Mouse (Mus musculus): ENCODE data around the gene Tor1b. TPM values are rescaled to one million over a fixed set of nuclear protein-coding genes. Genes with fewer than 3 reads are reported as not detected.
"Not testable (repeated sequence)": the region's sequence is repeated elsewhere in the genome, so short reads cannot be mapped to it uniquely, and the experiment has no call there.

Gene Tor1b
- total RNA-seq, 2 experiments from 2014 or later, result 40.3 to 40.7 TPM

DNA sequence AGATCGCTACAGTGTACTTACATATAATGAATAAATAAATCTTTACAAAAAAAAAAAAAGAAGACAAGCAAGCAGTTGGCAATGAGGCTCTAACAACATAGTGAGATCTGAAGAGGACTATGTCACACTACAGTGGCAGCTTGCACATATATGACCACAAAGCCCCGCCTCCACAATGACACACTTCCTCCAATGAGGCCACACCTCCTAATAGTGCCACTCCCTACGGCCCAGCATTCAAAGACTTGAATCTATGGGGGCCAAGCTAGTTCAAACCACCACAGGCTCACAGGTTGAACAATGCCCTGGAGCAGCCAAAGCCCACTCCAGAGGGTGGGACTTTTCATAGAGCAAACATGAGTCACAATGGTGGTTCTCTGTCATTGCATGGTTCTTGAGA, 20.8 kb upstream of the Tor1b start:
- DNase-seq, result no peak

DNA sequence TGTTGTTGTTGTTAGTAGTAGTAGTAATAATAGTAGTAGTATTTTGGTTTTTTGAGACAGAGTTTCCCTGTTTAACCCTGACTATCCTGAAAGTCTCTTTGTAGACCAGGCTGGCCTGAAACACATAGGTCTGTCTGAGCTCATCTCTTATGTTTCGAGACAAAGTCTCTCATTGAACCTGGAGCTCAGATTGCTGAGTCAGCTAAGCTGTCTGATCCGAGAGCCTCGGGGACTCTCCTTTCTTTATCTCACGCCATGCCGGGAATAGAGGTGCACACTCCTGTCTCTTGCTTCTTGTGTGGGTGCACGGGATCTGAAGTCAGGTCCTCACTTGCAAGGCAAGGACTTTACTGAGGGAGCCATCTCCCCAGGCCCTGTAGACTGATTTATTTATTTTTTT, 19.7 kb upstream of the Tor1b start:
- DNase-seq, result no peak

DNA sequence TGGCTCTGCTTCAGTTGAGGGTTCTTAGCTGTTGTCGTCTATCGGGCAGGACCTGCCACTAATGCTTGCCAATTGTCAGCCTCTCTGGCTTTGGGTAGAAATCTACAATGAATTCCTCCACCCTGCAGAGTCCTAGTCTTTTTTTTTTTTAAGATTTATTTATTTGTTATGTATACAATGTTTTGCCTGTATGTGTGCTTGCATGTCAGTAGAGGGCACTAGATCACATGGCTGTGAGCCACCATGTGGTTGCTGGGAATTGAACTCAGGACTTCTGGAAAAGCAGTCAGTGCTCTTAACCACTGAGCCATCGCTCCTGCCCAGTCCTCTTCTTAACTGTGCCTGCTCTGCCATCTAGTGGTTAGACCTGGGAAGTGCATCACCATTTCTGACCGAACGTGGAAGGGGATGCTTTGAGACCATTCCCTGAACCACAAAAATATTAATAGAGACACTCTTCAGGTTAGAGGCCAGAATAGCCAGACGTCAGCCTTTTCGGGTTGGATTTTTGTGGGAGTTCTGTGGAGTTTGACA, 18.8 kb upstream of the Tor1b start:
- DNase-seq, result peak; percentile 64 to 73

DNA sequence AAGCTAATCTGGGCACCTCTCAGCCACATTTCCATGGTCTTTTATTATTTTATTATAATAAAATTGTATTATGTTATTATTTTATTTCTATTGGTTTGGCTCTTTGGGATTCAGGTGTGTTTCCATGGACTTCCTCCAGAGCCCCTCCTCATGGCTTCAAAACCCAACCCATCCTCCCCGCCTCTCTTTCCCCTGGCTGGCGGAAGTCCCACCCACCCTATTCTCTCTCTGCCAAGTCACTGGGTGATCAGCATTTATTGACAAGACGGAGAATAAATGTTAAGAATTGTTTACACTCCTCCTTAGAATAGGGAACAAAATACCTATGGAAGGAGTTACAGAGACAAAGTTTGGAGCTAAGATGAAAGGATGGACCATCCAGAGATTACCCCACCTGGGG, 16.0 kb upstream of the Tor1b start:
- DNase-seq, result no peak

DNA sequence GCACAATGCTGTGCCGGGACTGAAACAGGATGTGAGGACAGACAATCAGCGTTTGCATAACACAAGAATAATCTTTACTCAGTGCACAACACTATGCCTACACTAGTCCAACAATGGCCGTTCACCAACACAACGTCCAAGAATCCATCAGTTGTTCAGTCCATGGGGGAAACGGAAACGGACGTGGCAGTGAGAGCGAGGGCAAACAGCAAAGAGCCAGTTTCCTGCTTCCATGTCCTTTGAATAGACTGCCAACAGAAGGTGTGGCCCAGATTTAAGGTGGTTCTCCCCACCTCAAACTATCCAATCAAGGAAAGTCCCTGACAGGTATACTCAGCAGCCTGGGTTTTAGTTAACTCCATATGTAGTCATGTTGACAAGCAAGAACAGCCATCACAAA, 15.0 kb upstream of the Tor1b start:
- DNase-seq, result no peak

DNA sequence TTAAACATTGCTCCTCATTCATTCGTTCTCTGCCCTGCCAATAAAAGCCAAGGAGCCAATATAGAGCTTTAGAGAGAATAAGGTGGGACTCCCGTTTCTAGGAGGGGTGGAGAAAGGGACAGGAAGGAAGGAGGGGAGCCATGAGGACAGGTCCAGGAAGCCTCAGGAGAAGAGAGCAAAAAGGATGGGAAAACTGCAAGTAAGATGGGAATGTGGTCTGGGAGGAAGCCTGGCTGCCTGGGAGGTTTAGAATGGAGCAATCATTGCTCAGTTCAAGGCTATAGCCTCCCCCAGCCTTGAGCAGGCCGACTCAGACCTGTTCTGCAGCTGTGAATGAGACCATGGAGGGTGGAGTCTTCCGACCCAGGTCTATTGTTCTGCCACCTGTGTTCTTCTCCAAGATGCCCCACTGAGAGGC, 14.2 kb upstream of the Tor1b start:
- no peak for DNase-seq

DNA sequence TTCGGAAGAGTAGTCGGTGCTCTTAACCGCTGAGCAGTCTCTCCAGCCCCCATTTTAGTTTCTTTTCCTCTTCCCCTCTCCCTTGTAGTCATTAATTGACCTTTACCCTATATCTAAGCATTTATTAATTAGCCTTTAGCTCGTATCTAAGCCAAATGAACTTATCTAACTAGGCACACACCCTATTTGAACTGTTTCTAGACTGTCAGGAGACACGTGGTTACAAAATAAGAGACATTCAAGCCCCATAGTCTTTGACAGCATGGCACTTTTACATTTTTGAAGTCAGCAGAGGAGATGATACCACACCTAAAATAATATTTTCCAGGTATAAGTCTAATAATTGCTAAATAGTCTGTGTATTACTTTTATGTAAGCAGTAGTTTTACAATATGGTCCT, 11.2 kb upstream of the Tor1b start:
- no peak for DNase-seq

DNA sequence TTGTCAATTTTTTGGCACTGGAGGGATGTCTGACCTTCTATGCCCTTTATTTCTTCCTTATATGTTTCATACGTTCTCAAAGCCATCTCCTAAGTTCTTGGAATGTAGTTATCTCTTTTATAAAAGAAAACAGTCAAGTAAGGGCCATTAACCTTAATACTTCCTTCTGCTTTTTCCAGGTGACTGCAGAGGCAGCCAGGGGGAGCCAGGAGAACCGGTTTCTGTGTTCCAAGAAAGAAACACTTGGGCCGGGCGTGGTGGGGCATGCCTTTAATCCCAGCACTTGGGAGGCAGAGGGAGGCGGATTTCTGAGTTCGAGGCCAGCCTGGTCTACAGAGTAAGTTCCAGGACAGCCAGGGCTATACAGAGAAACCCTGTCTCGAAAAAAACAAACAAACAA, 10.6 kb upstream of the Tor1b start:
- DNase-seq, result not testable (repeated sequence)

DNA sequence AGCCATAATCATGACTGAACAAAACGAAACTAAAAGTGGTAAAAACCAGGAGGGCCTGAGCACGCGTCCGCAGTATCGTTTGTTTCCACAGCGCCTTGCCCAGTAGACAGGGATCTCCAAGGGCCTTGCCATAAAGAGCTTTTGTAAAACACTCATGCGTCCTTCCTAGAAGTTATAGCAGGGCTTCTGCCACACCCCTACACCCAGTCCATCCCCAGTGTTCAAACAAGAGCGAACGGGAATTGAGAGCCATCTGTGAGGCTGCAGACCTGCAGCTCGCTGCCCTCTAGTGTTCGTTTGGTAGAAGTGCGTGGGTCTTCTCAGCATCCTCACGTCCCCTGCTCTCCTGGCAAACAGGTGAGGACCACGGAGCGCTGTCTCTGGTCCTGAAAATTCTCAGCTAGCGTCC, 10.2 kb upstream of the Tor1b start:
- DNase-seq, result peak in 1 of 2 experiments; percentile 49

DNA sequence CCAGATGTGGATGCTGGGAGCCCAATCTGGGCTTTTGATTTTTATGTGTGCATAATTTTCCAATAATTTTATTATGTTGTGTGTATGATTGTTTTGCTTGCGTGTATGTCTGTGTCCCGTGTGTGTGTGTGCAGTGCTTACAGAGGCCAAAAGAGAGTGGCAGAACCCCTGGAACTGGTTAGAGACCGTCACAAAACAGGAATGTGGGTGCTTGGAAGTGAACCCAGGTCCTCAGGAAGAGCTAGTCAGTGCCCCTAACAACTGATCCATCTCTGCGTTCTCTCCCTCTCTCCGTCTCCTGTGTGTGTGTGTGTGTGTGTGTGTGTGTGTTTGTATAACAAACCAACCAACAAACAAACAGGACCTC, 319 bp upstream of the Tor1b start:
- DNase-seq, result no peak

DNA sequence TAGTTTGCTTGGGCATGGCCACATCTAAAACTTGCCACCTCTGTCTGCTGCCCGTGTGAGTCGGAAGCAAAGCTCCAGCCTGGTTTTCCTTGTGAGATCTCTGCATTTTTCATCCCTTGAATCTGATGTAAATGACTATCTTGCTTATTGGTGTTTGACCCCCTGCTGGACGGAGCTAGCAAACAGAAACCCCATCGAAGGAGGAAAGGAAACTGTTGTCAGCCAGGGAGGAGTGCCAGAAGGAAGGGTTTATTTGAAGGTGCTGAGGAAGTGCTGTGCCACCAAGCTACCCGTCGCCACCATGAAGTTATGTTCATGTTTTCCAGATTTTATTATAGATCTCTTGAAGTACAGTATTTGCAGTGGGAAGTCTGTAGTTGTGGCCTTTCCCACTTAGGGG, 2.0 kb downstream of the Tor1b start:
- DNase-seq, result no peak

DNA sequence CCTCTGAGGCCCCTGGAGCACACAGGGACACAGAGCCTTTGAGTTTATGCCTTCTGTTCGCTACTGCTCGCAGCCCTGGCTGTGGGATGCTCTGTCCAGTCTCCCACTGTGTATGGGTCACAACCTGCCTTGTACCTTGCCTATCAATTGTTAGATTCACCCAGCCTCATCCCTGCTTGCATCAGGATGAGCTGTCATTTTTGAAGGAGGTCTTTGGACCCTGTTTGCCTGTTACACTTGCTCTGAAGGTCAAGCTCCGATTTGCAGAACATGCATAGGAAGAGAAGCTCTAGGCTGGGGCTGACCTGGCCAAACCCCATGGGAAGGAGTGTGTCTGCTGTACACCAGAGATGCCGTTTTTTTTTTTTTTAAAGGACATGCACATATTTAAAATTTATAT, 4.8 kb downstream of the Tor1b start:
- no peak for DNase-seq

DNA sequence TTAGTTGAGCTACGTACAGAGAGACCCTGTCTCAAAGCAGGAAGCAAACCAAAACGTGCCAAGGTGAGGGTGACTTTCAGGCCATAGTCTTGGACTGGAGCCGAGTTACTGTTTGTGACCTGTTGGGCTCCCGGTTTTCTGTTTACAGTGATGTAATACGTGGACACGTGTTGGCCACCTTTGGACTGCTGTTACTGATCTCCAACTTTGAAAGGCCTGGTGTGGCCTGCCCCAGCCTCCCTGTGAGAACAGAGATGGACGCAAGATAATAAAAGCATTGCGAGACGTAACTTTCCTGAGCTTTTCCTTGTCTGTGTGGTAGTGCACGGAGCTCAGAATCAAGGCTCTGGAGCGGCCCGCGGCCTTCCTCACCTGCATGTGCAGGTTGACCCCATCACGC, 6.0 kb downstream of the Tor1b start:
- DNase-seq, result no peak

DNA sequence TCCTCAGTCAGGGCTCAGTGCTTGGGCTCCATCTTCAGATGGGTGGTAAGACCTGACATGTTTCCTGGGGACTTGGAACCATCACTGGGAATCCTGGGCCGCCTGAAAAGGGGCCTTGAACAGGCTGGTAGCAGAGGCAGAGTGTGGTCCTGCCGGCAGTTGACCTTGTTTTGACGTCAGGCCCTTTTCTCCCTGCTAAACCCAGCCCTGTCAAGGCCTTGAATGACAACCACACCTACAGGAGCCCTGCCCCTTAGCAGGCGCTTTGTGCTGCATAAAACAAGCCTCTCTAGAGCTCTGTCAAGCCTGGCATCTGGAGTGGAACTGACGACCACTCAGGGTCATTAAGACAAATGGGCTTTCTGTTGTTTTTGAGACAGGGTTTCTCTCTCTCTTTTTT, 7.1 kb downstream of the Tor1b start:
- no peak for DNase-seq

DNA sequence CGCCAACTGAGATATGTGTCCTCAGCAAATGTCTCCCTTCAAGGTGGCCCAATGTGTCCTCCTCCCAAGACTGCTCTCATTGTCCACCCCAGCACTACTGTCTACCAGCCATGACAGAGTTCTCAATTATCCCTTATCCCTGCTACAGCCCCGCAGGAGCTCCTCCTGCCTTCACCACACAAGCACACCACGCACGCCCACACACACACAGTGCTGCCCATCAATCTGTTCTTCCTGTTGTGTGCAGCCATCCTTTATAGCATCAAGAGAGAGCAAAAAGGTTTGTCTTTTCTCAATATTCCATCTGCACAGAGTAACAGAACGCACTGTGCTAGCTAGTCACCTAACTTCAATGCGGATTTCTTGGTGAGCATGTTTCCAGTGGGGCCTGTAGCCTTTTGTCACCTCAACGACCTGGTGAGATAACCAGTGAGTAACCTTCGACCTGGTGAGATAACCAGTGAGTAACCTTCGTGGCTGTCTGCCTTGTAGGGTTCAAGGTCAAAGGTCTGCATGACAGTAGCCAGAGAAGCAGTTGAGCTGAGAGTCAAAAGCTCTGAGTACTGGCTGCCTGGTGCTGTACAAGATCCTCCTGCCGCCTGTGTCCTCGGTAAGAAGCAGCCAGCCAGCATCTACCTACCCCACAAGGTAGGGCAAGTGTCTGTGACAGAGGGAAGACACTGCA, 10.0 kb downstream of the Tor1b start:
- no peak for DNase-seq

DNA sequence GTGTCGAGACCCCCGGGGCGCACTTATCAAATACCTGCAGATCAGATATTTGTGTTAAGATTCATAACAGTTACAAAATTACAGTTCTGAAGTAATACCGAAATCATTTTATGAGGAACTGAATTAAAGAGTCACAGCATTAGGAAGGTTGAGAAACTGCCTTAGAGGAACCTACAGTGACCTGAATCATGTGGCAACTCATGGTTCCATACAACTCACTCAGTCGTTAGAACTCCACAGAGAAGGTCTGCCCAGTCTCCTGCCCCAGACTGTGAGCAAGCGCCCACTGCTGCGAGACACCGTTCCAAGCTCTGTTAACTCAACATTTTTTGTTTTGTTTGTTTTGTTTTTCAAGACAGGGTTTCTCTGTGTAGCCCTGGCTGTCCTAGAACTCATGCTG, 12.9 kb downstream of the Tor1b start:
- DNase-seq, result no peak

DNA sequence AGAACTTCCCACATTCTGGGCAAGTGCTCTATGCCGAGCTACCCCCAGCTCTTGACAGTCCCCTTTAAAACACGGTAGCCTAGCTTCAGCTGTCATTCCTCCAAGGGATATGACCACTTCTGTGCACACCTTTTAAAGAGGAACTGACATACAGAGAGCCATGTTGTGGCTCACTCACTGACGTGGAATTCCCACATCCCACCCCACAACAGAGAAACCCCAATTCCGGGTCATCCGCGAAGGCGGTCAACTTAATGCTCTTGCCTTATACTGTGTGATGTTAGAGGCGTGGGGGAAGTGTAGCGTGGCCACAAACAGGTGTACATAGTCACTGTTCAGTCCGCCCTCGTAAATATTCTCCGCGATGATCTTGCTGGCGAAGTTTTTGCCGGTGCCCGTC, 14.1 kb downstream of the Tor1b start:
- no peak for DNase-seq

DNA sequence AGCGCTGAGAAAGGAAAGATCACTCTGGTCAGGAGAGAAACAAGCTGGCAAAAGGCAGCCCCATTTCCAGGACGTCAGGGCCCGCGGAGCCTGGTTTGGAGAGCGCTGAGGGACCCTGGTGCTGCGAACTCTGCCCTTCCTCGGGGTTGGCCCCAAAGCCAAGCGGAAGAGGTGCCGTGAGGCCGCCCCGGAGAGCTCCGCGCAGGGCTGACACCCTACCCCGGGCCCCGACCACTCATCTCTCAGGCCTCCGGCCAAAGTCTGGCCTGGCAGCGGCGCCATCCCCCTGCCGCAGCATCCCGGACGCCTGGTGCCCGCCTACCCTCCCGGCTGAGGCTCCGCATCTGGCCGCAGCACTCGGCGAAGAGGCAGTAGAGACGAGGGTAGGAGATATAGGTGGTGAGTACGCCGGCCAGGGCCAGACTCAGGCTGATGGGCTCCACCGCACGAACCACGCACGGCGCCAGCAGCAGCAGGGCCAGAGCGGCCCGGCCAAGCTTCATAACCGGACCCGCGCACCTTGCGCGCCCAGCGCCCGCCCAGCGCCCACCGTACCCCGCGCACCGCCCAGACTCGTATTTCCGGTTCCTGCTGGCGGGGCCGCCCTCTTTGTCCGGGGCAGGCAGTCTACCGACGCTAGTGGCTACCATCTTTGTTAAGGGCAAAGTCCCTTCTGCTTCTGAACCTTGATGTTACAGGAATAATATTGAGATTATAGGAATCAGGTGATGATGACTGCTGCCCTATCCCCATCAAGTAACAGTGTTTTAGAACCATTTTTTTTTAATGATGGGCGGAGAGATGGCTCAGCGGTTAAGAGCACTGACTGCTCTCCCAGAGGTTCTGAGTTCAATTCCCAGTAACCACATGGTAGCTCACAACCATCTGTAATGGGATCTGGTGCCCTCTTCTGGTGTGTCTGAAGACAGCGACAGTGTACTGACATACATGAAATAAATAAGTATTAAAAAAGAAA, 14.9 kb downstream of the Tor1b start, which contains the start of gene Tor1a:
Tor1a (minus strand) TSS at position 582 of the 976 bp plus-strand sequence.
- DNase-seq, result peak; percentile 89 to 91

DNA sequence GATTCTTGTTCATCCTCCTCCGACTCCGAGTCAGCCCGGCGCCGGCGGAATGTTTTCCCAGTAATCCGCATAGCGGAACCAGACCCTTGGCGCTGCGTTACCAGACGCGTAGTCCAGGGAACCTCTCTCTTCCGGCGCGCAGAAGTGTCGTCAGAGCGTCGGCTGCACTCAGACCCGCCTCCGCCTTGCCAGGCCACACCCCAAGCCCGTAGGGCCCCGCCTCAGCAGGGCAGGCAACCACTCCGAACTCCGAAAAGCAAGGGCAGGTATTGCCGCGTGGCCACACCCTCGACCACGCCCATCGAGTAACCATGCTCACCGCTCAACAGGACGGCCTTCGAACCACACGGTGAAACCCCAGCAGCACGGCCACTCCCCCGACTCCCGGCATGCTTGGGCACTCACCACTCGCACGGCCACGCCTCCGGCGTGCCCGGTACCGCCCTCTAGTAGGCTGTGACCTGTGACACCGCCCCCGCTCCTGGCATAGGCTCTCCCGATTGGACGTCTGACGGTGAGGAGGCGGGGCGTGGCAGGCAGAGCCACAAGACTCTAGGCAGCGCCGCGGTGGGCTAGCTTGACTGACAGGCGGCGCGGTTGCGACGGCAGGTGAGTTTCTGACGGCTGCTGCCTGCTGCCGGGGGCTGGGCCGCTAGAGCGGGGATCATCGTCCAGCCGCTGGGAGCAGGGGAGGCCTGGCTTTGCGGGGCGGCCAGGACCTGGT, 29.2 kb downstream of the Tor1b start, which contains the start of the genes BC005624 and Usp20:
BC005624 (minus strand) TSS at position 412 of the 724 bp plus-strand sequence.
Usp20 (plus strand) TSS at position 490 of the 724 bp plus-strand sequence.
- DNase-seq, result peak; percentile 100

DNA sequence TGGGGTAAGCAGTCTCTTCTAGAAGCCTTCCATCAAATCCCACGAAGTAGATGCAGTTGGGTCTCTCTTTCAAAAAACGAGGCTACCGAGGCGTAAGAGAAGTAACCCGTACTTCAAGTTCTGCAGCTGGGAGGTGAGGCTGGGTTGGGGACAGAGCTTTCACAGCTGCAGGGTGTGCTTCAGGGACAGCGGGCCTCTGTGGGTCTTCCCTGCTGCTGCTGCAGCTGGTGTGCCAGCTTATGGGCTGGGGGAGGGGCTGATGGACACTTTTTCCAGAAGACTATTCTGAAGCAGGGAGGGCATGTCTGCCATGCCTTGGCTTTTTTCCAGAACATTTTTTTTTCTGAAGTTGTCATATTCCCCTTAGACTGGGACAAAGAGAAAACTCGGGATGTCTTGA, 30.3 kb downstream of the Tor1b start:
- DNase-seq, result no peak

DNA sequence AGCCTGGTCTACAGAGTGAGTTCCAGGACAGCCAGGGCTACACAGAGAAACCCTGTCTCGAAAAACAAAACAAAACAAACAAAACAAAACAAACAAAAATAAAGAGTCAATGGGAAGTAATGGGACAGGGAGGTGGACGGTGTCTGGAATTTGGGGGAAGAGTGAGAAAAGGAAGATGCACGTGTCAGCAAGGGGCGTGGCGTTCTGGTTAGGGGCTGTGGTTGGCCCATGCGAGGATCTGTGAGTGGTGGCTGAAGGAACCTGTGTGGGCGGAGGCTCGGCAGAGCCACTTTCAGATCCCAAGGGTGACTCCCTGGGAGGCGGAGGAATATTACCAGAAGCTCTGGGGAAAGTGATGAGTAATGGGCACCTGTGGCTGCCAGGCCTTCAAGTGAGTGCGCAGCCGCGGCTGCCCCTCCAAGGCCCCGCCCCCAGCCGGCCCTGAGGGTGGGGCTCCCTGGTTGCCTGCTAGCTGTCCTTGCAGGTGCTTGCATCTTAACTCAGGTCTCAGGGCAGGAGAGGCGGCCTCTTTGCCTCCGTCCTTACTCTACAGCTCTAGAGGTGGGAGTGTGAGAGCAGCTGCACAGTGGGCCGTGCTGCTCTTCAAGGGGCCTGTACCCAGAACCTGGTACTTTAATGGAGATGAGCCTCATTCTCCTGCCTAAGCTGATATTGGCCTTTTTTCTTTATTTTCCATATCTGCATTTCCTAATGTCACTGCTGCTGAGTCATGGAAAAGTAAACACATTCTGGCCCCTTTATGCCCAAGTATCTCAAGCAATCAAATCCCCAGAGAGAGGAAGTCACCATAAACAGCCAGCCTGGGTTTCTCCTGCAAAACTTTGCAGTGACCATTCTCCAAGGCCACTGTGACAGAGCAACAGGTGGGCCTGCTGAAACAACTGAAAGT, 32.6 kb downstream of the Tor1b start:
- no peak for DNase-seq

DNA sequence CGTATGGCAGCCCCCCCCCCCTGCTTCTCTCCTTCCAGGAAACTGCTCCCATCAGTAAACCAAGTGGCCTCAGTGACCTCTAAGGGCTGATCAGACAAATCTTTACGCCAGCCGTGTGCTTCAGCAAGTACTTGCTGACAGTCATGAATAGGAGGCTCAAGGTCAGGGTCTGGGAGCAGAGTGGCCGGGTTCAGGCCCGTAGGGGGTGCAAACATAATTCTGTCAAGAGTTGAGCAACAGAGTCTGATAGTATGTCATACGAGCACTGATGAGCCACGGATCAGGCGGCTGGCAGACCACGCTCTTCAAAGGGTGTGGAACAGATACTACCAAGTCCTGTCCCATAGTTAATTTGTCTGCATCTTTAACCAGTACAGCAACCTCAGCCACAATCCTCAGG, 37.5 kb downstream of the Tor1b start:
- no peak for DNase-seq

Measured in layer of hippocampus, postnatal 36 days (tissue).